Mouse (Mus musculus) limb, embryonic 12.5 days (tissue): Measurements from ENCODE around the gene Zc3h10. TPM values are rescaled to one million over a fixed set of nuclear protein-coding genes. Genes with fewer than 3 reads are reported as not detected.
"Not testable (repeated sequence)": the region's sequence is repeated elsewhere in the genome, so short reads cannot be mapped to it uniquely, and the experiment has no call there.

Source experiments
- ATAC-seq: fragments of 200-750 bp; cut with Nextera tagmentation; 2 replicates; pipeline ENCODE4 v1.8.0; 2017; ENCODE audit warnings: low read depth, moderate TSS enrichment; ENCODE audit not compliant: insufficient number of reproducible peaks, insufficient read depth, low FRiP score, low TSS enrichment
- H3K27ac ChIP-seq: fragments of 300-500 bp; sonication (generic); 2 replicates; pipeline ENCODE4 v1.5.1; 2016; ENCODE audit warnings: mild to moderate bottlenecking, moderate library complexity
- H3K27me3 ChIP-seq: fragments of 300-500 bp; sonication (generic); 2 replicates; pipeline ENCODE4 v1.6.1; 2016; ENCODE audit warnings: mild to moderate bottlenecking, moderate library complexity
- H3K36me3 ChIP-seq: fragments of 300-500 bp; sonication (generic); 2 replicates; pipeline ENCODE4 v1.6.1; 2016; ENCODE audit warnings: mild to moderate bottlenecking, moderate library complexity
- H3K4me1 ChIP-seq: fragments of 300-500 bp; sonication (generic); replicated peaks from 2 replicates; pipeline ENCODE4 v1.6.1; 2016
- H3K4me2 ChIP-seq: fragments of 300-500 bp; sonication (generic); 2 replicates; pipeline ENCODE4 v1.6.1; 2016; ENCODE audit warnings: mild to moderate bottlenecking, moderate library complexity
- H3K4me3 ChIP-seq: fragments of 300-500 bp; sonication (generic); replicated peaks from 2 replicates; pipeline ENCODE4 v1.5.1; 2016; ENCODE audit warnings: mild to moderate bottlenecking
- H3K9ac ChIP-seq: fragments of 300-500 bp; sonication (generic); replicated peaks from 2 replicates; pipeline ENCODE4 v1.6.1; 2016; ENCODE audit warnings: mild to moderate bottlenecking, moderate library complexity
- H3K9me3 ChIP-seq: fragments of 300-500 bp; sonication (generic); 2 replicates; pipeline ENCODE4 v1.6.1; 2016; ENCODE audit warnings: mild to moderate bottlenecking, moderate library complexity
- WGBS: fragments of 180-500 bp; shearing (Covaris S2); methylation state at CpG from one replicate; pipeline ENCODE4 v1.1.7; 2016; 5-methylcytosine and 5-hydroxymethylcytosine counted together
- polyA plus RNA-seq: library from polyadenylated mRNA; unstranded; fragments of >200 nt; fragmentation: Nextera tagmentation; extraction: Ambion mirVana; gene quantifications from 2 replicates; pipeline ENCODE4 v1.2.1, GENCODE M21; 2016

Gene Zc3h10
- polyA plus RNA-seq, 1 experiment from 2014 or later = 21.4 TPM

GRCm38 (mm10) chr10:128505974-128506373, 41.6 kb downstream of the Zc3h10 start:
- H3K27ac ChIP-seq = no peak overlapping the region
- H3K4me2 ChIP-seq = no peak overlapping the region
- no peaks in the 10 kb centered on the region for H3K4me1 ChIP-seq
- no peak overlapping the region for H3K4me3 ChIP-seq
- H3K9me3 ChIP-seq = no peaks in the 10 kb centered on the region
- WGBS = 96% methylated on average over 14 of the region's 14 CpGs
- H3K9ac ChIP-seq = no peak overlapping the region
- H3K27me3 ChIP-seq = no peaks in the 10 kb centered on the region
- peaks cover 12% of the 10 kb centered on the region; the same call in 1 of the 2 replicates for H3K36me3 ChIP-seq
- no peak for ATAC-seq

GRCm38 (mm10) chr10:128505371-128505667, 42.3 kb downstream of the Zc3h10 start:
- WGBS = 82% methylated on average over 5 of the region's 5 CpGs
- H3K9ac ChIP-seq, H3K9me3 ChIP-seq, ATAC-seq, H3K27ac ChIP-seq, H3K4me2 ChIP-seq, H3K27me3 ChIP-seq, H3K36me3 ChIP-seq, H3K4me1 ChIP-seq, H3K4me3 ChIP-seq: not testable (repeated sequence)

DNA sequence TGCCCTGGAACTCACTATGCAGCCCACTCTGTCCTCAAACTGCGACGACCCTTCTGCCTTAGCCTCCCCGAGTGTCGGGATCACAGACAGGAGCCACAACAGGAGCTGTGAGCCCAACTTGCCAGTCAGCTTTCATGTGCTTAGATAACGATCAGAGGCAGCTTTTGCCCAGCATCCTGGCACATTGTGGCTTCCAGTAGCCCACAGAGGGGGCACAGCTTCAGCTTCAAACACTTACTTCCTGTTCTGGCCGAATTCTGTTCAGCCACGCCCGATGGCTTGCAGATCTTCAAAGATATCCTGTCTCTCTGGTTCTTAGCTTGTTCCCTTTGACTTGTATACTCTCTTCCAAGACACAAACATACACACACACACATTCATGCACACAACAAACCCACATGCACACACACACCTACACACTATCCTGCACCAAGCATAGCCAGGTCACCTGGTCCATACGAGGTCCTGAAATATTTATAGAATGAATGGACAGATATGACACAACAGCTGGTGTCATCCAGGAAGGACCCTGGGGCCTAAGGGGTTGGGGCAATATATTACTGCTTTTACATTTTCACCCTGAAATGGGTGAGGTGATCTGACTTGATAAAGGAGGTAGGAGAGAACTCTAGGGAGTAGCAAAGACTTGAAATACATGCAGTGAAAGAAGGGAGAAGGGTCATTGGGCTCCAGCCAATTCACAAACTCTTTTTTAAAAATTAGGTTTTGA, 42.8 kb downstream of the Zc3h10 start:
- H3K27ac ChIP-seq = no peak overlapping the region
- H3K4me3 ChIP-seq = no peak overlapping the region
- ATAC-seq = no peak
- peaks cover 2% of the 10 kb centered on the region; the same call in 1 of the 2 replicates for H3K36me3 ChIP-seq
- no peaks in the 10 kb centered on the region for H3K9me3 ChIP-seq
- H3K9ac ChIP-seq = no peak overlapping the region
- H3K4me2 ChIP-seq = no peak overlapping the region
- H3K4me1 ChIP-seq = no peaks in the 10 kb centered on the region
- WGBS = 78% methylated on average over 9 of the region's 9 CpGs
- no peaks in the 10 kb centered on the region for H3K27me3 ChIP-seq

- no peaks in the 10 kb centered on the region; the same call in 1 of the 2 replicates for H3K4me1 ChIP-seq
- no peak overlapping the region for H3K9ac ChIP-seq
- no peaks in the 10 kb centered on the region for H3K36me3 ChIP-seq
- H3K4me3 ChIP-seq = no peak overlapping the region
- no peak overlapping the region for H3K27ac ChIP-seq
- 78% methylated on average over 3 of the region's 3 CpGs for whole genome bisulfite sequencing
- no peak for ATAC-seq
- H3K27me3 ChIP-seq = no peaks in the 10 kb centered on the region
- H3K4me2 ChIP-seq = no peak overlapping the region
- no peaks in the 10 kb centered on the region for H3K9me3 ChIP-seq
These were observed 43.6 kb downstream of the Zc3h10 start for GRCm38 (mm10) chr10:128504012-128504411.

- ATAC-seq = no peak
- no peaks in the 10 kb centered on the region for H3K9me3 ChIP-seq
- 71% methylated on average over 8 of the region's 8 CpGs for WGBS
- no peaks in the 10 kb centered on the region for H3K36me3 ChIP-seq
- no peaks in the 10 kb centered on the region; the same call in 1 of the 2 replicates for H3K4me1 ChIP-seq
- H3K27me3 ChIP-seq = no peaks in the 10 kb centered on the region
- H3K9ac ChIP-seq = no peak overlapping the region
- H3K27ac ChIP-seq = 0 out of 2 replicates have a peak overlapping the region, but pooled peaks have one; percentile 35
- H3K4me2 ChIP-seq = no peak overlapping the region
- no peak overlapping the region for H3K4me3 ChIP-seq
These were observed 44.0 kb downstream of the Zc3h10 start for GRCm38 (mm10) chr10:128503532-128503931.

- 81% methylated on average over 5 of the region's 5 CpGs for WGBS
- no peaks in the 10 kb centered on the region for H3K9me3 ChIP-seq
- no peak for ATAC-seq
These were observed 45.2 kb downstream of the Zc3h10 start for GRCm38 (mm10) chr10:128502341-128502740.

DNA sequence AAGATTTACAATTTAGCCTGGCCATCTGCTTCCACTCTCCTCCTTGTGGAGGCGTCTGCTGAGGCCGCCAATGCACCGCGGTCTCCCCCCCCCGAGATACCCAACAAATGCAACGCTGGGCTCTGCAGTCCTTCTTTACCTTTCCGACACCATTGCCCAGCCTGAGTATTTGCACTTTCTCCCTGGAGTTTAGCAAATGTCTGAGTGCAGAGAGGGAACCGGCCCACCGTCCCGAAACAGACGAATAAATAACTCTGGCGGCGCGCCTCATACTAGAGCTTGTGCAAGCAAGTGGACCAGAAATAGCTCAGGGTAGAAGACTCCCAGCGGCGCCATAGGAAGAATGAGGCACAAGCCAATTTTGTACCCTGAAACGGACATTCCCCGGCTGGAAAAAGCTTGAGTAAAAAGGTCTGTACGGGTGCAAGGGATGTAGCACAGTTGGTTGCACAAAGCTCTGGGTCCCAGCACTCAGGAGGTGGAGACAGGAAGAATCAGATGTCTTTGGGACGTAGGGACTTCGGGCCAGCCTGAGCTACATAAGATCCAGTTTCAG, 48.4 kb downstream of the Zc3h10 start:
- H3K4me3 ChIP-seq = peak overlapping the region; percentile 48
- 3% methylated on average over 21 of the region's 21 CpGs for WGBS
- H3K9ac ChIP-seq = peak overlapping the region; percentile 59
- H3K4me1 ChIP-seq = peaks cover 12% of the 10 kb centered on the region
- H3K4me2 ChIP-seq = peak overlapping the region; percentile 66
- H3K36me3 ChIP-seq = no peaks in the 10 kb centered on the region
- peak; percentile 54 for ATAC-seq
- H3K9me3 ChIP-seq = no peaks in the 10 kb centered on the region
- H3K27me3 ChIP-seq = peaks cover 7% of the 10 kb centered on the region; the same call in 1 of the 2 replicates
- peak overlapping the region; percentile 80 for H3K27ac ChIP-seq

More at GRCm38 (mm10) chr10:128502341-128502740, 45.2 kb downstream of the Zc3h10 start:
- Histone ChIP-seq H3K27me3 (no peaks in the 10 kb centered on the region), H3K36me3 (no peaks in the 10 kb centered on the region), H3K4me3 (no peak overlapping the region), H3K4me2 (no peak overlapping the region), H3K27ac (no peak overlapping the region), H3K9ac (no peak overlapping the region), H3K4me1 (peaks cover 4% of the 10 kb centered on the region)

DNA sequence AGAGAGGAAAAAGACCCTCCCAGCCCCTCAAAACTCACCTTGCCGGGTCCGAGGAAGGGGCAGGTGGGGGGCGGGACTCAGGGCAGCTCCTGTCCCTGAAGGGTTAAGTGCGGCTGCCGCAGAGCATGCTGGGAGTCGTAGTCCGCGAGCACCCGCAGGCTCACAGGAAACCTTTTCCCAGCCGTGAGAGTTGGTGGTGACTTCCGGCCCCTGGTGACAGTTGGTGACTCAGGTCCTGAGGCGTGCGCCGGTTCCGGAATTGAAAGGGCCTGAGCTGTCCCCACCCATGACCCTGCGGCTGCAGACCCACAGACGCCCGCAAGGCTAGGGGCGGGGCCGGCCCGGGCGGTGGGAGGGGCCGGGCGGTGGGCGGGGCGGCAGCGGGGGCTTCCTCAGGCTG, 49.0 kb downstream of the Zc3h10 start, which contains the start of gene Myl6b:
Gene Myl6b, minus strand, starts transcription at position 96 of the 400 bp plus-strand sequence.
- Histone ChIP-seq H3K4me2 (peak within 1 kb of the TSS; percentile 66), H3K36me3 (no peaks in the 10 kb centered on the region), H3K27ac (peak within 1 kb of the TSS; percentile 80), H3K9ac (peak within 1 kb of the TSS; percentile 59), H3K4me1 (peaks cover 12% of the 10 kb centered on the region), H3K27me3 (peaks cover 7% of the 10 kb centered on the region; the same call in 1 of the 2 replicates), H3K9me3 (no peaks in the 10 kb centered on the region), H3K4me3 (peak within 1 kb of the TSS; percentile 48)
- peak; percentile 85 for ATAC-seq
- WGBS = under 1% methylated on average over 27 of the region's 27 CpGs

- Histone ChIP-seq H3K4me2 (peak overlapping the region; percentile 16; the same call in 1 of the 2 replicates), H3K4me1 (peaks cover 19% of the 10 kb centered on the region), H3K27me3 (peaks cover 7% of the 10 kb centered on the region; the same call in 1 of the 2 replicates), H3K27ac (peak overlapping the region; percentile 9; the same call in 1 of the 2 replicates), H3K36me3 (no peaks in the 10 kb centered on the region), H3K9me3 (no peaks in the 10 kb centered on the region), H3K4me3 (no peak overlapping the region), H3K9ac (no peak overlapping the region)
- ATAC-seq = no peak
- 46% methylated on average over 6 of the region's 6 CpGs for WGBS
These were observed 50.3 kb downstream of the Zc3h10 start for GRCm38 (mm10) chr10:128497134-128497737.

GRCm38 (mm10) chr10:128496509-128497077, 51.0 kb downstream of the Zc3h10 start:
- no peak for ATAC-seq
- WGBS = 35% methylated on average over 6 of the region's 6 CpGs
- Histone ChIP-seq H3K4me2 (no peak overlapping the region), H3K27ac (peak overlapping the region; percentile 9; the same call in 1 of the 2 replicates), H3K9me3 (no peaks in the 10 kb centered on the region), H3K27me3 (peaks cover 7% of the 10 kb centered on the region; the same call in 1 of the 2 replicates), H3K9ac (no peak overlapping the region), H3K4me3 (no peak overlapping the region), H3K4me1 (peaks cover 25% of the 10 kb centered on the region), H3K36me3 (peaks cover 5% of the 10 kb centered on the region)

DNA sequence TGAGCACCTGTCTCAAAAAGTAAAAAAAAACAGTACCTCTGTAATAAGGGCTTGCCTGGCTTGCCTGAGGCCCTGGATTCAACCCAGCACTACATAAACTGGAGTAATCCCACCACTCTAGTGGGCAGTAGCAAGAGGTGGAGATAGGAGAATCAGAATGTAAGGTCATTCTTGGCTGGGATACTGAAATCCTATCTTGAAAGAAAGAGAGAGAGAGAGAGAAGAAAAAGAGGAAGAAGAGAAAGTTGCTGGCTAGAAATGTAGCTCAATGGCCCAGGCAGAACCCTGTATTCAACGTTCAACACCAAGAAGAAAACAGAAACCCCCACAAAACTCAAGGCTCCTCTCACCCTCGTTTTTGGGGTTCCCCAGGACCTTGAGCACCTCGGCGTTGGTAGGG, 51.7 kb downstream of the Zc3h10 start:
- Histone ChIP-seq H3K9me3 (no peaks in the 10 kb centered on the region), H3K4me2 (no peak overlapping the region), H3K36me3 (peaks cover 11% of the 10 kb centered on the region), H3K4me3 (no peak overlapping the region), H3K9ac (no peak overlapping the region), H3K27me3 (peaks cover 7% of the 10 kb centered on the region; the same call in 1 of the 2 replicates), H3K27ac (no peak overlapping the region), H3K4me1 (peaks cover 32% of the 10 kb centered on the region)
- WGBS = 71% methylated on average over 4 of the region's 4 CpGs
- ATAC-seq = no peak
